Mouse (Mus musculus) inflammation-experienced regulatory T-cells (primary cell): Measurements from ENCODE around the gene Ndufs4. TPM values are rescaled to one million over a fixed set of nuclear protein-coding genes. Genes with fewer than 3 reads are reported as not detected.

Experiments used
- polyA plus RNA-seq, 2 experiments: library from polyadenylated mRNA; unstranded; fragments of 100-300 nt; shearing (Covaris generic); gene quantifications; one replicate each; pipeline ENCODE4 v1.2.1; 2017

Ndufs4 gene
- polyA plus RNA-seq, result 100 to 1,000 TPM; 165 to 176 TPM

GRCm38 (mm10) chr13:114388211-114388965 is at the start of gene Ndufs4:
TSS of gene Ndufs4 (minus strand) at chr13:114388258.

Other genes with a start within 250 kb of the Ndufs4 start
- gene Fst, start 70.7 kb upstream of the Ndufs4 start, polyA plus RNA-seq, result under 1 TPM; 0.16 to 0.71 TPM